ENCODE assay signal across 10 mouse cellular contexts in genomic region chr8:103913927-103914640, GRCm38 (mm10).
DNase-seq lines count a peak whose midpoint lies in the region; ATAC-seq lines count a peak whose summit lies in the region.
"Had no signal": no experiment of that assay in that cellular context is flagged by ENCODE, and none has a peak within 500 bp of the region (broad histone marks: within the 10 kb centered on the region; RNA-seq: fewer than 3 reads in every experiment).

No protein-coding gene starts in this region.

- H3K9me3 ChIP-seq in heart, embryonic 11.5 days (replicated peaks; ENCODE audit: control insufficient read depth, low read length), result no peaks in the 10 kb centered on the region
- H3K9me3 ChIP-seq: heart, embryonic 15.5 days had no signal

- H3K27me3 ChIP-seq in heart, embryonic 11.5 days (ENCODE audit: control insufficient read depth, insufficient read depth, low read length), result no peaks in the 10 kb centered on the region
- H3K27me3 ChIP-seq: heart, embryonic 15.5 days; Patski had no signal

- H3K27ac ChIP-seq in heart, embryonic 11.5 days (ENCODE audit: low read depth, low read length), result no peak overlapping the region
- H3K27ac ChIP-seq: heart, embryonic 15.5 days had no signal

- peaks cover 6% of the 10 kb centered on the region; the same call in 1 of the 2 replicates for H3K4me1 ChIP-seq in heart, embryonic 11.5 days (ENCODE audit: control insufficient read depth, insufficient read depth, low read length)

- no peak overlapping the region for H3K4me2 ChIP-seq in heart, embryonic 11.5 days
- H3K4me2 ChIP-seq: heart, embryonic 15.5 days had no signal

- DNase-seq in gastrocnemius, postnatal 10 days, result peak; percentile 12
- no peak for DNase-seq in gastrocnemius, postnatal 25 days
- peak; percentile 36 for DNase-seq in adrenal gland, postnatal 14 days
- DNase-seq in layer of hippocampus, adult 9-11 months, result peak; percentile 50
- DNase-seq in mesoderm, embryonic 11.5 days (ENCODE audit: low read depth, low spot score), result peak; percentile 50
- DNase-seq in telencephalon, adult 2 months (ENCODE audit: low read depth, low spot score), result peak; percentile 39
- no peak for DNase-seq in T-cell, adult 2 months (ENCODE audit: low spot score)

- H3K36me3 ChIP-seq in heart, embryonic 11.5 days (ENCODE audit: control insufficient read depth, insufficient read depth, low read length), result no peaks in the 10 kb centered on the region
- H3K36me3 ChIP-seq: heart, embryonic 15.5 days had no signal

- 32% methylated on average over 6 of the region's 6 CpGs for WGBS in heart, embryonic 11.5 days (ENCODE audit: insufficient replicate concordance)

- H3K9ac ChIP-seq in heart, embryonic 11.5 days (ENCODE audit: low read depth, low read length), result 0 out of 2 replicates have a peak overlapping the region, but pooled peaks have one; percentile 16
- H3K9ac ChIP-seq: heart, embryonic 15.5 days had no signal

- ATAC-seq in heart, embryonic 11.5 days (replicated peaks; ENCODE audit: insufficient number of reproducible peaks, low FRiP score, low TSS enrichment), result no peak
- ATAC-seq: Patski had no signal

- H3K4me3 ChIP-seq in heart, embryonic 11.5 days (ENCODE audit: low read depth, low read length), result no peak overlapping the region
- H3K4me3 ChIP-seq: heart, embryonic 15.5 days had no signal

Comparison
In these comparisons a context has a peak if more than half of its experiments do, and no peak if none do; other contexts are left out.
1. DNase-seq: peak in gastrocnemius, postnatal 10 days (single experiment), adrenal gland, postnatal 14 days (single experiment), layer of hippocampus, adult 9-11 months (single experiment), mesoderm, embryonic 11.5 days (single experiment) and telencephalon, adult 2 months (single experiment); none in gastrocnemius, postnatal 25 days (single experiment) and T-cell, adult 2 months (single experiment).